Mouse (Mus musculus): ENCODE results near the gene Crat.

- no peak for TF ChIP-seq CTCF (IDR thresholded peaks at IDR 0.05; ENCODE audit: low read depth)
- TF ChIP-seq EP300 (optimal IDR thresholded peaks at IDR 0.05) = no peak
These were observed 22.8 kb downstream of the Crat start for GRCm38 (mm10) chr2:30392577-30393369.
